Mouse (Mus musculus) megakaryocyte, embryonic 14.5 days (primary cell): ENCODE results near the gene Serpine2.

Experiments
- FLI1 ChIP-seq: IDR thresholded peaks from 2 replicates; pipeline ENCODE4 v1.6.1; 2012; ENCODE audit warnings: low read length, inconsistent platforms, mixed read lengths
- GATA1 ChIP-seq: IDR thresholded peaks from 3 replicates; pipeline ENCODE4 v1.6.1; 2012; ENCODE audit warnings: mixed read lengths, low read length, inconsistent platforms, borderline replicate concordance

DNA sequence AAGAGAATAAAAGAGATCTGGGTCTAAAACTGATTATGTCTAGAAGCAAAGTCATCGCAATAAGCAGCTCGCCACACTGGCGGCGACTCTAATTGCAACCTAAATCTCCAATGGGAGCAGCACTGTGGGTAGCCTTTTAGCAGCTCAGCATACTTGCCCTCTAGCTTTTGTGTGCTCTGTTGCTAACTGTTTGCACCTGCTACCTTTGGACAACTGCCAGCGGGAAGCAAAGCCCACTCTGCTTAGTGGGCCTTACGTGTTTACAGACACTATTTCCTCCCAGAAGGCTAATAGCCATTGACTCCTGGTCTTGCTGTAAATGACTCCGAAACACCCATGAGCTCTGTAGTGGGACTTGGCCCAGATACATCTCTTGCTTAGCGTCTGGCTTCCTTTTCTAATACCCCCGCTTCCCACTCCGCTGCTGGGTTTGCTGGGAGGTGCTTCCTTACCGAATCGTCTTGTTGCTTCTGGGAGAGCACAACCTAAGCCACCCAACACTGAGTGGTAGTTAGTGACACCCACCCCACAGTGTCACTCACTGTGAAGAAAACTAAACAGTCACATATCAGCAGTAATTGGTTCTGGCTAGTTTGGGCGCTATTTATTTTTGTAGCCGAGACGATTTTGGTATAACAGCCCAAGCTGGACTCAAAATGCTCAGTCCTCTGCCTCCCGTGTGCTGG lies 28.1 kb downstream of the Serpine2 start:
- no peak for TF ChIP-seq GATA1
- TF ChIP-seq FLI1, result no peak
